Mouse (Mus musculus): Measurements from ENCODE around the gene Apbb2. TPM values are rescaled to one million over a fixed set of nuclear protein-coding genes. Genes with fewer than 3 reads are reported as not detected.

Apbb2 gene
- total RNA-seq, 1 experiment from 2014 or later: 0.29 TPM

DNA sequence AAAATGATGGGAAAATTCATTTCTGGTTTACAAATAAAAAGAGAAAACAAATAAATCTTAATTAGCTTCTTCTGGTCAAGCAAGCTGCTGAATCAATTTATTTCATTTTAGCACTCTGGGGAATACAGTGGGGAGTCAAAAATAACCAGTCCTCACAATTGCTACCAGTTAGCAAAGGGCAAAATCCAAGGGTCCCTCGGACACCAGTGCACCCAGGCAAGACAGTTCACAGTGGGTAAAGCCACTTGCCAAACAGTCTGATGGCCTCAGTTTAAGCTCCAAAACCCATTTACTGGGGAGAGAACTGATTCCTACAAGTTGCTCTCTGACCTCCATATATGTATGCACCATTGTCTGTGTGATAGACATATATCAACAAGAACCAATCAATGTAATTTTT lies 115.6 kb downstream of the Apbb2 start:
- ATAC-seq (replicated peaks; ENCODE audit: insufficient number of reproducible peaks, low FRiP score, low TSS enrichment, poor library complexity, severe bottlenecking): no peak

DNA sequence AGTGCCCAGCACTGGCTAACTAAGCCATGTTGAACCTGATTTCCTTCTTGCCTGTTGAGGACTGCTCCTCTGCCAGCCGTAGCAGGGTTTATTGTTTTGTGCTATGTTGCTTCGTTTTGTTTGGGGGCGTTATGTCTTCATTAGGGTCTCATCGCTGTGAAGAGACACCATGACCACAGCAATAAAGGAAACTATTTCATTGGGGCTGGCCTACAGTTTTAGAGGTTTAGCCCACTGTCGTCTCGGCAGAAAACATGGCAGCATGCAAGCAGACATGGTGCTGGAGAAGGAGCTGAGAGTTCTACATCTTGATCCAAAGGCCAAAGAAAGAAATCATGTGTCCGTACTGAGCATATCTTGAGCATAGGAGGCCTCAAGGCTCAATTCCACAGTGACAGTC lies 119.0 kb downstream of the Apbb2 start:
- ATAC-seq (replicated peaks; ENCODE audit: insufficient number of reproducible peaks, low FRiP score, low TSS enrichment, poor library complexity, severe bottlenecking): no peak

DNA sequence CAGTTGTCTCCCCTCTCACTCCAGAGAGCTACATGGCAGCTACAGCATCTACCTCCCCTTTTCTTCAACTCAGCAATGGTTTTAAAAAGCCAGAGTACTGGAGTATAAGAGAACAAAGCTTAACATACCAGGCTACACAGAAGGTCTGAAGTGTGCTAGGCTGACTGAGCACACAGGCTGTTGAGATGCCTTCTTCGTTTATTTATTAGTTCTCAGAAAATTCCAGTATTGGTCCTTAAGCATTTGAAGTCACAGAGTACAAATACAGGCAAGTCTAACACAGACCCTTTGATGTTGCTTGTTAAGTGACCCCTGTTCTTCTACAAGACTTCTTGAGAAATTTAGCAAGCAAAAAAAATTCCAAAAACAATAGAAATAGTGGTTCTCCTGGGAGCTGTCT lies 120.4 kb downstream of the Apbb2 start:
- ATAC-seq (replicated peaks; ENCODE audit: insufficient number of reproducible peaks, low FRiP score, low TSS enrichment, poor library complexity, severe bottlenecking): no peak

DNA sequence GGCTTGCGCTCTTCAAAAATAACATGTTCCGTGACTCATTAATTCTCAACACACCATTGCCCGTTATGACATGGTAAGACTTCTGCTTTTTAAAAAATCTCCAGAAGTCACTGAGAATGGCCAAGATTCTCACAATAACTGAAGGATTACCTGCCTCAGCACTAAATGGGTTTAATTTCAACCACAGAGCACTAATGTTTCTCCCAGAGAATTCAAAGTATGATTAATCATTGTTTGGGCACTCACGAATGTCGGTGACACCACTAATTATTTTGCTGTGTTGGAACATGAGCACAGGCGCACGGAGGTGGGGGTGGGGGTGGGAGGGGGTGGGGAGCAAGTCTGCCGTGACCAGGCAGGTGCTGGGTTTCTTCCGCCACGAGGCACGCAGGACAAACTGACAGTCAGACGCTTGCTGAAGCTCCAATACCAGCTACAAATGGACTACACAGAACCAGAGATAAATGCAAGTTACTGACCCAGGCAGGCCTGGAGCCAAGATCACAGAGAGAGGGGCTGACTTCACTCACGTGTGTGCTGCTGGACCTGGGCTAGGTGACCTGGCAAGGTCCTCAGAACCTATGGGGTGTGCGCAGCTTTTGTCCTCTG lies 121.0 kb downstream of the Apbb2 start:
- ATAC-seq (replicated peaks; ENCODE audit: insufficient number of reproducible peaks, low FRiP score, low TSS enrichment, poor library complexity, severe bottlenecking): no peak

DNA sequence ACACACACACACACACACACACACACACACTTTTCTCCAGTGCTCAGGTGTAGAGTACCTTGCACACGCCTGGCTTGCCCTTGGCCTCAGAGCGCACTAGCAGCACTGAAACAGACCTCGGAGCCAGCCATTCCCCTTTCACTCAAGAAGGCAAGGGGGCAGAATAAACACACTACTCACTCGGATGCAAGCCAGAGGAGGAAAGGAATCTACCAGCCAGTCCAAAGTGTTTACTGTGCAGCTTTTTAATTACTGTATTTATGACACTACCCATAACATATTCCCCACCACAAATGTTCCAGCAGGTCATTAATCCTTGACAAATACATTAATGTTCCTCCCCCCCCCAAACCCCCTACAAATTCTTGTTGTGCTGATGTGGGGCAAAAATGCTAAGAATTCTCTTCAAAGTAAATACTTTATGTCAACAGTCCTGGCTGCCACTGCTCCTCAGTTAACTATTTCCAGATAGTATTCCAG lies 121.7 kb downstream of the Apbb2 start:
- no peak for ATAC-seq (replicated peaks; ENCODE audit: insufficient number of reproducible peaks, low FRiP score, low TSS enrichment, poor library complexity, severe bottlenecking)

DNA sequence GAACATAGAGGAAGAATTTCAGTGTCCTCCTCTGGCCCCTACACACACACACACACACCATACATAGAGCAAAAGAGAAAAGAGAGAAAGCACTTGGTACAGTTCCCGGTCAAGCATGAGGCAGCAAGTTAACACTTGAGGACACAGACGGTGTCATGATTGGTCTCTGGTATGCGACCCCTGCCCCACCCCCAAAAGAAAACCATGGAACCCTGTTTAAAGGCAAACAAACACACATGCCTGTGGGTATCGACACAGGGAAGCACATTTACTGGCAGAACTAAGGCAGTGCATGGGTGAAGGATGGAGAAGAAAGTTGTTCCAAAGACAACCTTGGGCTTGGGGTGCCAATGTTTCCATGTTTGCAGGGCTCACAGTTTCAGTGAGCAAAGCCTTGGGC lies 123.9 kb downstream of the Apbb2 start:
- ATAC-seq (replicated peaks; ENCODE audit: insufficient number of reproducible peaks, low FRiP score, low TSS enrichment, poor library complexity, severe bottlenecking): no peak

DNA sequence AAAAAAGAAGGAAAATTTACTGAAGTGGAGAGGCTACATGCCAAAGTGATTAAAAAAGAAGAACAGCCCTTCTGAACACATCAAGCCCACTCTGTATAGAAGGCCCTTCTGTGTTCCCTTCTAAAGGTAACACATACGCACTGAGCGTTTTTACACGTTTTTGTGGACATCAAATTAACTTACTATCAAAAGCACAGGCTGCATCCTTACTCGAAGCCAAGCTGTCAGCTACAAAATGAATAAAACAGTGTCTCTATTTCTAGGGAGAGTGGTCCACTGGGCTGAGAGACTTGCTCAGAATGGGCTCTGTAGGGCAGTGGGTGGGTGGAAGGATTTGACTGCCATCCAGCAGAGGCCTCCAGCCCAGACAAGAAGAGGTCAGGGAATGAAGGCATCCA lies 126.0 kb downstream of the Apbb2 start:
- no peak for ATAC-seq (replicated peaks; ENCODE audit: insufficient number of reproducible peaks, low FRiP score, low TSS enrichment, poor library complexity, severe bottlenecking)

DNA sequence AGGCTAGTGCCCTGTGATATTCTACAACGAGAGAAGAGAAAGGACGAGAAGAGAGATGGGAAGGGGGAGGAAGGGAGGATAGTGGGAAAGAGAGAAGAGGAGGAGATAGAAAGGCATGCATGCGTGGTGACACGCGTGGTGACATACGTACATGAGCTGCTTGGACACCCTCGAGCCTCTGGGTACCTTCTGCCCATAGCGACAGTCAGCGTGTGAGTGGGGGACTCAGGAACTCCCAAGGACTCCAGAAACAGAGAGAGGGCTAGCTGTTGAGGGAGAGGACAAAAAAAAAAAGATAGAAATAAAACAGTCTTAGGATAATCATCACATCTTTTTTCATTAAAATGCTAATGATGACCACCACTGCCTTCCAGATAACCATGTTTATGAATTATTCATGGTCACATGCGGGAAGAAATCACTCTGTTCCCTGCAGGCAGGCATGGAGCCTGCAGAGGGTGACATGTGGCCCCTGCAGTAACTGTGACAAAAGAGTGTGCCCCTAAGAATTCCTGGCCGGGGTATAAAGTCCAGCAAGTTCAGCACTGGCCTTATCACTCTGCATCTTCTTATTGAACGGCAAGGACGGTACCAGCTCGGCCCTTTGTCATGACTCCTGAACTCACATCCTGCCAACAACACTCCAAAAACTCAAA lies 126.5 kb downstream of the Apbb2 start:
- ATAC-seq (replicated peaks; ENCODE audit: insufficient number of reproducible peaks, low FRiP score, low TSS enrichment, poor library complexity, severe bottlenecking): no peak

DNA sequence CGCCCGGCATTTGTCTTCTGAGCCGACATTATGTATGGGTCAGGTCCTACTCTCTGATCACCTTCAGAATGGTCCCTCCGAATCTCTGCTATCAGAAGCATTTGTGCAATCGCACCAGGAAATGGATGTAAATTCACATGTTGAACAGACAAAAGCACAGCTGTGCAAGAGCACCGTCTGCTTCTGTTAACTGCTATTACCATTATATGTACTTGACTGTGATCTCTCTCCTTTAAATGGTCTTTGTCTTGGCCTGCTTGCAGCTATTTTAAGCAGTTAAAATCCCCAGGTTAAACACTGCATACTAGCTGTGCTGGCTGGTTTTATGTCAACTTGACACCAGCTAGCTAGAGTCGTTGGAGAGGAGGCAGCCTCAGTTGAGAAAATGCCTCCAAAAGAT lies 132.6 kb downstream of the Apbb2 start:
- ATAC-seq (replicated peaks; ENCODE audit: insufficient number of reproducible peaks, low FRiP score, low TSS enrichment, poor library complexity, severe bottlenecking): no peak

DNA sequence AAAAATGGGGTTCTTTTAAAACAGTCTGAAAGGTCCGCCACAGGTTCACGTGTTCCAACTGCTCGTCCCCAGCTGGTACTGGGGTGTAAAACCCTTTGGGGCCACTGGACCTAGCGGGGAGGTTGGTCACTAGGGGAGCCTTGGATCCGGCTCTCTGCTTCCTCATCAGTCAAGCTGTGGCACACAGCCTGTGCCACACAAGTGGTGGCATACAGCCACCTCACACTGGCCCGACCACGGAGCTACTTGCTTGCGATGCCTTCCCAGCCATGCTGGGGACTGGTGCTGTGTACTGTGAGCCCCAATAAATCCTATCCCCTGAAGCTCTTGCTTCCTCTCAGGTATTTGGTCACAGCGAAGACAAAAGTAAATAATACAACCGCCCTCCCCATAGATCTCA lies 142.3 kb downstream of the Apbb2 start:
- no peak for ATAC-seq (replicated peaks; ENCODE audit: insufficient number of reproducible peaks, low FRiP score, low TSS enrichment, poor library complexity, severe bottlenecking)

DNA sequence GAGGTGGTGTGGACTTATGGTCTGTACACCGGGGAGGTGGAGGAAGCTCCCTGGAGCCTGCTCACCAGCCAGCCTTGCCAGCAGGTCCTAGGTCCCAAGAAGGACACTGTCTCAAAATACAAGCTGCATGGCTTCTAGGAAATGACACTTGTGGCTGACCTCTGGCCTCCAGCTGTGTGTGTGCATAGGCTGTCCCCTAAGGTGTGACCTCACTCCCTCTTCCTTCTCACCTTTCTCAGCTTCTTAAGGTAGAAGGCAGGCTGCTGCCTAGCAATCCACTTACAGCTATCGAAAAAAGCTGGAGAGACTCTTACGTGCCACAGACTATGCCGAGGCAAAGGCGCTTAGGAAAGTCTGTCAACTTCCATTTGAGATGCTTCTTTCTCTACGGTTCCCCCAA lies 142.8 kb downstream of the Apbb2 start:
- ATAC-seq (replicated peaks; ENCODE audit: insufficient number of reproducible peaks, low FRiP score, low TSS enrichment, poor library complexity, severe bottlenecking): no peak

DNA sequence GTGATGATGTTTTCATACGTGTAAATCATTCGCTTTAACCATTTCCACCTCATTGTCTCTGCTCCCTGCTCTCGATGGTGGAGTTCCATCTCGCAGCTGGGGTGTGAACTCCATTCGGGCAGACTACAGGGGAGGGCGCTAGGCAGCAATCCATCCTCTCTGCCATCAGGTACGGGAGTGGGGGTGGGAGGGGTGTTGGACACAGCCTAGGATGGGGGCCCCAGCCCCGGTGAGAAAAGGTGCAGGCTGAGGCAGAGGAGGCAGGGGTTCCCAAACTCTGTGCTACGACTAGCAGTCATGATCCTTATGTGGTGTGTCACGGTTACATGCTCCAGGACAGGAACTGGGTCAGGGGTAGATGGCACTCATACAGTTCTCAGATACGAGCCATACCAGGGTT lies 144.4 kb downstream of the Apbb2 start:
- ATAC-seq (replicated peaks; ENCODE audit: insufficient number of reproducible peaks, low FRiP score, low TSS enrichment, poor library complexity, severe bottlenecking): no peak

DNA sequence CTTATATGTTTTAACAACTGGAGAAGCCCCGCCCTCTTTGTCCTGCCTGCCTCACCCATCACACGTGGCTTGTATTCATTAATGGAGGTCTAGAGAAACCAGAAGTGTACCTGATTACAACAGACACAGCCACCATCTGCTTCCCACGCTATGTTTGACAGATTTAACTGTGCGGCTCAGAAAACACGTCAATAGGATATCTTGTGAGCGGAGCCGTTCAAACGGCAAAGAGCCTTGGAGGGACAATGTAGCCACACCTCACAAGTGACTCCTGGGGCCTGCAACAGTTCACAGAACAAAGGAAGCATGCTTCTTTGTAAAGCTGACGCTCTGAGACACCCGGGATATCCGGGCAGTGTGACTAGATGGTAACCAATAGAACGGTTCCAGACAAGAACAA lies 145.0 kb downstream of the Apbb2 start:
- ATAC-seq (replicated peaks; ENCODE audit: insufficient number of reproducible peaks, low FRiP score, low TSS enrichment, poor library complexity, severe bottlenecking): no peak

DNA sequence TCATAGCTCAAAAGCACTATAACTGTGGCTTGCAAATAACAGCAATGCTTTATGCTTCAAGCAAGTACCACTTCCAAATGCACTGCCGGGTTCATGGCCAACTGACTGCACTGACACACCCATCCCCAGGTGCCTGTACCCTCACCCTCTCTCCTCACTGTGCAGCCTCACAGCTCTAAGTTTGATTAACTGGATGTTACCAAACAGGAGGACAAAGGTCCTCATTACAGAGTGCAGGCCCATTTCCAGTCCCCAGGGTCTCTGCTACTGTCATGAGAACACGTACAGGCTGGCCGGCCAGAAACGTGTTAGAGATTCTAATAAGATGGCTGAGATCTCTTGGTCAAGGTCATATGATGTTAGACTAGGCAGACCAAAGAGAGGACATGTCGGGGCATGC lies 147.7 kb downstream of the Apbb2 start:
- no peak for ATAC-seq (replicated peaks; ENCODE audit: insufficient number of reproducible peaks, low FRiP score, low TSS enrichment, poor library complexity, severe bottlenecking)

DNA sequence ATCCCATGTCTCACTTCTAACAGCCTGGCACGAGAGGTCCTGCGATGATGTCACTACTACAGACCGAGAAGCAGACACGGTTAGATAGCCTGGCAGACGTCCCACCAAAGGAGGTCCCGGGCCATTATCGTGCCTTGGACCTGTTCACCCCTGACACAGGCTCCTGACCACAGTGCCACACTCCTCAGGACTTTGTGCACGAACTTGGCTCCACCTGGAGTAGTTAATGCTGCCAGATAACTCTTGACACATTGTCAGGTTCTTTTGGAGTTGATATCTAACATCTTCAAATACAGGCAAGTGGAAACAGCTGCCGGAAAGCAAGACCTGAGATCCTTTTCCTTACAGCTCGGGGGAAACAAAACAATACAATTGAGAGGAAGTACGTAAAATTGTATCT lies 148.9 kb downstream of the Apbb2 start:
- no peak for ATAC-seq (replicated peaks; ENCODE audit: insufficient number of reproducible peaks, low FRiP score, low TSS enrichment, poor library complexity, severe bottlenecking)

DNA sequence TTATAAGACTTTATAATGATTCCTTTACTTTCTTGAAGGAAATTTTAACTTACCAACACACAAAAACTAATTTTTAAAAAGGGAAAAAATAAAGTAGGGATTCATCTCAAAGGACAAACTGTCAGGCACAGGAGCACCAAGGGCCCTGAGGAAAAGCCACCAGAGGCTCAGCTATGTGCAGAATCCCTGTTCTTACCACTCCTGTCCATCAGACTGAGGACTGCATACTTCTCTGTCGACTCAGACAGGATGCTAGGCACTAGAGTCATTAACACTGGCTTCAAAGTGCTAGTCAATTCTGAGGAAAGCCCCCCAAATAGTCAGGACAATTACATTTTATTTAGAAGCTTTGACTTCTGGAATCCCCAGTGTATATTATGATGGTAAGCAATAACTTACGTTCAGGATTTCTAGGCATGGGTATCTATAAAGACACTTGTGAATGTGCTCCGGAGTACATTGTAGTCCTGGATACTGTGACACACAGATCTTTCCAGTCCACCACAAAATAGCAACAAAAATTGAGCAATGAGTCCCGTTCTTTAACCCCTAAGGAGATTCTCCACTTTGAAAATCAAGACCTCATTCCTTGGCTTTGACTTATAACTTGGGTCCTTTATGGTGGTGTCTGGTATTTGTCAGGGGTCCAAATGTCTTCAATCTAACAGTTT lies 150.1 kb downstream of the Apbb2 start:
- ATAC-seq (replicated peaks; ENCODE audit: insufficient number of reproducible peaks, low FRiP score, low TSS enrichment, poor library complexity, severe bottlenecking): no peak

DNA sequence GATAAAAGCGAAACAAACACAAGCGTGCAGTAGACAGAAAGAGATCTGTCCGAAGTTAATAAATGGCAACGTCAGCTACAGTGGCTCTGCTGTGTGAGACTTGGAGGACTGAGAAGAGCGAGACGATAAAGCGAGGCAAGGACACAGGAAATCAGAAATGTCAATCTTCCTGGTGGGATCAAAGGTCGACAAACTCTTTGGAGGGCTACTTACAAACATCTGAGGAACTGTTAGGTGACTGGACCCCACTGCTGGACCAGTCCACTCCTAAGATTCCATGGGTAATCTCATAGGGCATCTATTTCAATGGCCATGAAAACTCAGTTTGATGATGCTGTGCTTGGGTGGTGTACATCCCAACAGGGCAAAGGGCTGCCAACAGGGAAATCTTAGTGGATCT lies 155.9 kb downstream of the Apbb2 start:
- no peak for ATAC-seq (replicated peaks; ENCODE audit: insufficient number of reproducible peaks, low FRiP score, low TSS enrichment, poor library complexity, severe bottlenecking)

DNA sequence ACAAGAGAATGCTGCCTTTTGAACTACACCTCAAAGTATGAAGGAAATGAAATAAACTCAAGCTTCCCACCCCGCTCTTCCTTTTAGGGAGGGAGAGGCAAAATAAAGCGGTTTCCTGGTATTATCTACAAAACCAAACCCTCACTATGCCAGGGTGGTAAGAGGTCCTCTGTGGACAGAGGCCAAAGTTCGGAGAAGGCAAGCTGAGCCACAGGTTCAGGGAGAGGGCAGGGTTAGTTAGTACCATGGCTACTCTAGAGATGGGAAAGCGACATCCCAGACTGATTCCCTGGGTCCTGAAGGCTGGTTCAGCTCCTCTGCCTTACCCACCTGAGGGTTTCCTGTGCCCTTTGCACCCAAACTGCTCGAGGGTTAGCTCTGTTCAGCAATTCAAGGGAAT lies 159.7 kb downstream of the Apbb2 start:
- ATAC-seq (replicated peaks; ENCODE audit: insufficient number of reproducible peaks, low FRiP score, low TSS enrichment, poor library complexity, severe bottlenecking): no peak

DNA sequence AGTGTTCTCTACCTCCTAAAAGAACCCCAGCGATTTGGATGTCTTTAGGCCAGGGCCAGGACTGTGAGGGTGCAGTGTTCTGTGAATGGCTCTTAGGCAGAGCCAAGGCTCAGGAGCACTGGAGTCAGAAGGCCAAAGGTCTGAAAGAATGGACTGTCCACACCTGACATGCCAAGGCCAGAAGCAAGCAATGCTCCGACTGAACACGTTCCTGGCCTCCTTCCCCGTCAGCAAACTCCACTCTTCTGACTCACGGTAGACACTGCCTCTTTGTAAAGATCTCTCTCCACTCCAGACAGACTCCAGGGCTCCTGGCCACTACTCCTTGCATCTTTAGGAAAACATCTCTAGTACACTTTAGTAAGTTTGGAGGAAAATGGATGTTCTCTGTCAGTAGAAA lies 163.3 kb downstream of the Apbb2 start:
- no peak for ATAC-seq (replicated peaks; ENCODE audit: insufficient number of reproducible peaks, low FRiP score, low TSS enrichment, poor library complexity, severe bottlenecking)

DNA sequence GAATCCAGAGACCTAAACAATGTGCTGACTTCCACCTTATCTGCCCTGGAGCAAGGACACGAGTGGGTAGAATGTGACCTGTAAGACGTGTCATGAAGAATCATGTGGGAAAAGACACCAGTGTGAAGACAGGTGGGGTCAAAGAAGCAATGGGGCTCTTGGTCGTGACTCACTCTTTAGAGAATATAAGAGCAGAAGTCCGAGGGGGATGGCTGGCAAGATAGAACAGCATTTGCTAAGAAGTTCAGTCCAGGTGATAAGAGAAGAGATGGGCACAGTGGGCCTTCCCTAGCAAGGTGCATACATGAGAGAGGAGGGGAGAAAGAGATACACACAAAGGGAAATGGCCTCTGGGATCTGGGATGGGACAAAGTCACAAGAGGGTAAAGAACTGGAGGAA lies 163.8 kb downstream of the Apbb2 start:
- ATAC-seq (replicated peaks; ENCODE audit: insufficient number of reproducible peaks, low FRiP score, low TSS enrichment, poor library complexity, severe bottlenecking): no peak
